Mouse (Mus musculus) hindlimb bud, embryonic 11.5 days (tissue): ENCODE measurements around the gene Sgsm1.
"Not testable (repeated sequence)": the region's sequence is repeated elsewhere in the genome, so short reads cannot be mapped to it uniquely, and the experiment has no call there.

Experiments
- DNase-seq: peaks from one replicate; pipeline ENCODE4 v3.0.0-alpha.2; 2012; ENCODE audit warnings: low read depth, low spot score; ENCODE audit errors: extremely low spot score

The Sgsm1 gene

GRCm38 (mm10) chr5:113310377-113311003 lies at the start of gene Sgsm1:
TSS of gene Sgsm1 (minus strand) at chr5:113310786.
- DNase-seq, result no peak

- DNase-seq, result no peak
These were observed 48.2 kb upstream of the Sgsm1 start for GRCm38 (mm10) chr5:113358833-113359232.

- no peak for DNase-seq
These were observed 47.1 kb upstream of the Sgsm1 start for GRCm38 (mm10) chr5:113357656-113358055.

DNA sequence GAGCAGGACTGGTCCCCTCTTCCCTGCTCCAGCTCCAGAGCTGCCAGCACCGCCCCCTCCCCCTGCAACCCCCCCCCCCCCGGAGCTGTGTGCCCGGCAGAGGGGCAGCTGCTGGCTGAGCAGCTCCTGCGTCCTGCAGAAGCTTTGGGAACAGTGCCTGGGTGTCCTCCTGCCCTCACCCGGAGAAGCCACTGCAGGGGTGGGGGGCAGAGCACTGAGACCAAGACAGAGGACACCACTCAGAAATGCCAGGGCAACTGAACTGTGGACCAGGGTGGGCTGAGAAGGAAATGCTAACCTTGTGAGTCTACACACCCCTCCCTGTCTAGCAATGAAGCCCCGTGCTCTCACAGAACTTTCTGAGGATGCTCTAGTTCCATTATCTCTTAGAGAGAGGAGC lies 46.6 kb upstream of the Sgsm1 start, which contains the start of gene Aym1:
Gene Aym1, plus strand, starts transcription at position 109 of the 400 bp plus-strand sequence.
- no peak for DNase-seq

- no peak for DNase-seq
These were observed 43.7 kb upstream of the Sgsm1 start for GRCm38 (mm10) chr5:113354311-113354710.

DNA sequence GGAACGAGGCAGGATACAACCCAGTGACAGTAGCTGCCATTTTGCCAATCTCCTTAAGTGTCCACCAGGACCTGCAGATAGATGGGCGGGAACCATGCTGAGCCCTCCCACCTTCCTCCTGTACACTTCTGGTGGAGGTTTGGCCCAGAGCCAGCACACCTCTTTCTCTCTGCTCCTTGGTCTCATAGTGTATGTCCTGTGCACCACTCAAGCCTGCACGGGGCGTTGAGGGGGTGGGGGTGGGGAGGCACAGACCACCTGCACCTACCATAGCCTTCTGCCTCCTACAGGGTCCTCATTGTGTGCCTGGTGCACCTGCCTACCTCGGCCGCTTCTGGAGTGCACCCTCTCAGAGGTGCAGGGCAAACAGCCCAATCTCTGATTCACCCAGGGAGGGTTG lies 42.0 kb upstream of the Sgsm1 start:
- DNase-seq, result no peak

- DNase-seq, result no peak
These were observed 41.2 kb upstream of the Sgsm1 start for GRCm38 (mm10) chr5:113351768-113352167.

GRCm38 (mm10) chr5:113349810-113350209 lies 39.2 kb upstream of the Sgsm1 start:
- DNase-seq, result no peak

GRCm38 (mm10) chr5:113349226-113349625 lies 38.6 kb upstream of the Sgsm1 start:
- DNase-seq, result no peak

DNA sequence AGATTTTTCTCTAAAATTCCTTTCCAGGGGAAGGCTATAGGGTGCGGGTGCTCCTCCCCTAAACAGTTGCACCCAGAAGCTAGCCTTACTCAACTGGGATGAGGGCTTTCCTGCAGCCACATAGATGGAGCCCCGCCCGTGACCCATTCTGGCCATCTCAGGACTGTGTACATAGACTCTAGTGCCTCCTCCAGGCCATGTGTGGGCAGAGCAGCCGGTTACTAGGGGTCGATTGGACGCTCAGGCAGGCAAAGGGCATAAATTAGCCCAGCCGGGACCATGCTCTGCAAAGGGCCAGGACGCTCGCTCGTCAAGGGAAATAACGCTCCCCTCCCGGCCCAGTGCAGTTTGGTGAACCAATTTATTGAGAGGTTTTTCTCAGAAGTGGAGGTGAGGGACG lies 38.0 kb upstream of the Sgsm1 start:
- DNase-seq, result no peak

DNA sequence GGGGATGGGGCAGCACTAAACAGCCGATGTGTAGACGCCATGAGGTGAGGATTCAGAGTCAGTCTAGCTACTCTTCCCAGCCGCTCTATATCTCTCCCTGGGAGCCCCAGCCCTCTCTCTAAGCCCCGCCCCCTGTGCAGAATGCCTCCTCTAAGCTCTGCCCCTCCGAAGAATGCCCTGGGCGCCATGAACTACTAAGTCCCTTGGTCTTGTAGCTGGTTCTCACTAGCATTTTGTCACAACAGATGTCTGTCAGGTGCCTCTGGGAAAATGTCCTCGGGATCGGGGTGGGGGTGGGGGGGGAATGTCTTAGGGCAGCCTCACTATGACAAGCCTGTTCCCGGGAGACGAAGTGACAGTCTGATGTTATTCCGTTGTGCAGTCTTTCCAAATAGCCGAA lies 37.0 kb upstream of the Sgsm1 start:
- DNase-seq, result no peak

DNA sequence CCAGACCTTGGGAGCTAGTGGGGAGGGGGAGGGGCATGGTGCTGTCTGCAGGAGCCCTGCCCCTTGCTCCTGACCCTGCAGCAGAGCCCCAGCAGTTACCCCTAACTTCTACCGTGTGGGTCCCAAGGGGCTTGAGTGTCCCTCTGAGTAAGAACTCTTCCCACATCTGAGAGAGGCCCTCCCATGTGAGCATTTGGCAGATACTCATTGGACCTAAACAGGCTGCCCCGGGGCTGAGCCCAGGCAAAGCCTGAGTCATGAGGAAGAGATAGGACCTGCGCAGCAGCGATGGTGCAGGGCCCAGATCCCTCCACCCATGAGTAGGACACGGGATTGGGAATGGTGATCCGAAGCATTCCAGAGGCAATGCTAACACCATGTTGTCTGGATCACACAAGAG lies 36.1 kb upstream of the Sgsm1 start:
- DNase-seq, result not testable (repeated sequence)

DNA sequence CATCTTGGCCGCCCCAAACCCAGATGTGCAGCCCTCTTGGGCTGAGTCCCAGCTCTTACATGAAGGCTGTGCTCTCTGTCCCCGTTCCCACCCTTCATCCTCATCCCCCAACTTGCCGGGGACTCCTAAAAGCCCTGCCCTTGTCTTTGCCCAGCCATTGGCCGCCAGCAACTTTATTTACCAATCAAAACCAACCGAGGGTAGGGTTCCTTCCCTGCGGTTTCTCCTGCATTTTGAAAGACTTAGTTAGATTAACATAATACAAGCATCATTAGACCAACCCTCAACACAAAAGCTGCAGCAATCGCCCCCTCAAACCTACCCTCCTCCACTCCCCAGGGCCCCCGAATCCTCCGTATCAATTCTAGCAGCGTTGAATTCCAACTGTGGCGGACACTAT lies 35.2 kb upstream of the Sgsm1 start:
- no peak for DNase-seq

DNA sequence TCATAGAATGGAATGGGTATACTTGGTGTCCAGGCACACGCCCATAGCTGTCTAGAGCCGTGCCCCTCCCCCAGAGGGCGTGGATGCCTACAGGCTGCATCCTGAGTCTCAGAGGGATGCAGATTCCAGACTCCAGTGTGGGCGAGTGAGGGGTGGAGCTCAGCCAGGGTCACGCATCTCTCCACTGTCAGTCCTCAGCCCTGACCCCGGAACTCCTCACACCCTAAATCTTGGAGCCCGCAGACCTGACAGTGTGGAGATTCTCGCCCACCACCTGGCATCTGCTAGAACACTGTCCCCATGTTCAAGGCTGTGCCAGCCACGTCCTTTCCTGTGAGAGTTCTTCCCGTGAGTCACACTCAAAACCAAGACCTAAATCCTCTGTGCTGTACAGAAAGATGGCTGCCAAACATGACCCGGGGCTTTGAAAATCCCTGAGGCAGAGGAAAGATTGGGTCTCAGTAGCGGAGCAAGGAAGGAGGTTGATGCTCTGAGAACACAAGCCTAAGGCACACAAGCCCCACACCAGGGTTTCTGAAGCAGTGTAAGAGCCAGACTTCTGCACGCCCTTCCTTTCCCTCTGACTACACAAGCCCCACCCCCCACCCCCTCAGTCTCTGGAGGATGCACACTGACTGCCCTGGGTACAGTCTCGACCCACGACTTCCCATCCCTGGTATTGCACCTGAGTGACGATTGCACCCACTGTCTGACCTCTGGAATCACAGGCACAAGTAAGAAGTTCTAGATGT lies 34.2 kb upstream of the Sgsm1 start:
- no peak for DNase-seq

- no peak for DNase-seq
These were observed 25.7 kb upstream of the Sgsm1 start for GRCm38 (mm10) chr5:113336281-113336680.

- no peak for DNase-seq
These were observed 25.1 kb upstream of the Sgsm1 start for GRCm38 (mm10) chr5:113335732-113336131.

- DNase-seq, result no peak
These were observed 24.3 kb upstream of the Sgsm1 start for GRCm38 (mm10) chr5:113334621-113335530.

- no peak for DNase-seq
These were observed 22.3 kb upstream of the Sgsm1 start for GRCm38 (mm10) chr5:113332899-113333298.

DNA sequence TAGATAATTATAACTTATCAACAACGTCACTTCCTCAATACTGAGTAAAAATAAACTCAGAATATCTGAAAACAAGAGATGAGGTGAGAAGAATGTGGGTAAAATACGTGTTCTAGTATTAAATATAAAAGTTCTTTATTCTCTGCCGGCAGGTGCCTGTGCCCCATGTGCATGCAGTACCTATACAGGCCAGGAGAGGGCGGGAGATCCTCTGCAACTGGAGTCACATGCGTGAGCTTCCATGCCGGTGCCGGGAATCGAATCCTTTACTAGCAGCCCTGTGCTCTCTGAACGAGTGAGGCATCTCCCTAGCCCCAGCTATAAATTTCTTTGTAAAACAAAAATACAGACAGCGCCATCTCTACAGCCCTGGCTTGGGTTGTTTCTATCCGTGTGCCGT lies 21.7 kb upstream of the Sgsm1 start:
- no peak for DNase-seq

DNA sequence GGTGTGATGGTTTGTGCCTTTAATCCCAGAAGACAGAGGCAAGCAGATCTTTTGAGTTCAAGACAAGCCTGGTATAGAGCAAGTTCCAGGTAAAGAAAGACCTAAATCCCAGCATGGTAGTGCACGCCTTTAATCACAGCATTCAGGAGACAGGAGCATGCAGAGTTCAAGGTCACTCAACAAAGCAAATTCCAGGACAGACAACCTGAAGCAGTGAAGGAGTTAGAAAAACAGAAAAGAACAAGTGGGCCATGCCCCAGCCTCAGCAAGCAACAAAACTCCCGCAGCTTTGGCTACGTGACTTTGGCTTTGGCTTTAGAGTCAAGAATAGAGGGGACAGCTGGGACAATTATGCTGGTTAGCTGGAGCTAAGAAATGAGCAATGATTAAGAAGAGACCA lies 19.6 kb upstream of the Sgsm1 start:
- DNase-seq, result no peak

DNA sequence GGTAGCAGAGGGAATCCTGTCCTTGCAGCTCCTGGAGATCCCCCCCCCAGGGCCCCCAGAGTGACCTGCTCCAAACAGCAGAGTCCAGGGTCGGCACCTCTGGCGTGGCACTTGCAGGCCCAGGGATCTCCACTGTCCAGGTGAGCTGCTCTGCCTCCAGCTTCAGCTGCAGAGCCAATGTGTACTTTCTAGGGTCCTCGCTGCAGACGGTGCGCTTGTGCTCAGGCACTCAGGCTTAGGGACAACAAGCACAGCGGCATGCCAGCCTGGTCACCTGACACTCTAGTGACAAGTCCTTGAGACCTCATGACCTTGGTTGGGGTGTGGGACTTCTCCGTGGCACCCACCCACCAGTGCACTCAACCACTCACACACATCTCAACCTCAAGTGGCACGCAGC lies 18.9 kb upstream of the Sgsm1 start:
- DNase-seq, result no peak
